Mouse (Mus musculus) heart, embryonic 12.5 days (tissue): ENCODE results near the gene Trp53. TPM values are rescaled to one million over a fixed set of nuclear protein-coding genes. Genes with fewer than 3 reads are reported as not detected.

ENCODE experiments used
- ATAC-seq: fragments of 200-750 bp; cut with Nextera tagmentation; 2 replicates; pipeline ENCODE4 v1.8.0; 2017; ENCODE audit warnings: moderate TSS enrichment, moderate library complexity; ENCODE audit not compliant: insufficient number of reproducible peaks, low FRiP score
- H3K27ac ChIP-seq: fragments of 300-500 bp; sonication (generic); 2 replicates; pipeline ENCODE4 v1.5.1; 2016; ENCODE audit warnings: mild to moderate bottlenecking, moderate library complexity; ENCODE audit not compliant: poor library complexity, severe bottlenecking
- H3K27me3 ChIP-seq: fragments of 300-500 bp; sonication (generic); replicated peaks from 2 replicates; pipeline ENCODE4 v1.6.1; 2016; ENCODE audit warnings: mild to moderate bottlenecking, moderate library complexity
- H3K36me3 ChIP-seq: fragments of 300-500 bp; sonication (generic); 2 replicates; pipeline ENCODE4 v1.6.1; 2016; ENCODE audit warnings: mild to moderate bottlenecking, moderate library complexity
- H3K4me1 ChIP-seq: fragments of 300-500 bp; sonication (generic); replicated peaks from 2 replicates; pipeline ENCODE4 v1.6.1; 2016; ENCODE audit warnings: mild to moderate bottlenecking
- H3K4me2 ChIP-seq: fragments of 300-500 bp; sonication (generic); 2 replicates; pipeline ENCODE4 v1.6.1; 2016; ENCODE audit warnings: mild to moderate bottlenecking, moderate library complexity
- H3K4me3 ChIP-seq: fragments of 300-500 bp; sonication (generic); 2 replicates; pipeline ENCODE4 v1.5.1; 2016; ENCODE audit warnings: mild to moderate bottlenecking
- H3K9ac ChIP-seq: fragments of 300-500 bp; sonication (generic); 2 replicates; pipeline ENCODE4 v1.6.1; 2016; ENCODE audit warnings: mild to moderate bottlenecking, moderate library complexity
- H3K9me3 ChIP-seq: fragments of 300-500 bp; sonication (generic); replicated peaks from 2 replicates; pipeline ENCODE4 v1.6.1; 2016; ENCODE audit warnings: mild to moderate bottlenecking, moderate library complexity
- WGBS: fragments of 180-500 bp; shearing (Covaris S2); methylation state at CpG from one replicate; pipeline ENCODE4 v1.1.7; 2016; 5-methylcytosine and 5-hydroxymethylcytosine counted together
- polyA plus RNA-seq: library from polyadenylated mRNA; unstranded; fragments of >200 nt; fragmentation: Nextera tagmentation; extraction: Ambion mirVana; gene quantifications from 2 replicates; pipeline ENCODE4 v1.2.1, GENCODE M21; 2016

Gene Trp53
- polyA plus RNA-seq, 1 experiment from 2014 or later, result 76.0 TPM

GRCm38 (mm10) chr11:69563373-69563772 lies 16.8 kb upstream of the Trp53 start:
- no peak overlapping the region; the same call in 1 of the 2 replicates for H3K27ac ChIP-seq
- no peak overlapping the region for H3K9ac ChIP-seq
- H3K9me3 ChIP-seq, result no peaks in the 10 kb centered on the region
- no peaks in the 10 kb centered on the region for H3K27me3 ChIP-seq
- no peak for ATAC-seq
- no peak overlapping the region for H3K4me3 ChIP-seq
- peaks cover 56% of the 10 kb centered on the region for H3K4me1 ChIP-seq
- peaks cover 34% of the 10 kb centered on the region for H3K36me3 ChIP-seq
- peak overlapping the region; percentile 18; the same call in 1 of the 2 replicates for H3K4me2 ChIP-seq
- 46% methylated on average over 13 of the region's 13 CpGs for WGBS

- H3K4me3 ChIP-seq, result no peak overlapping the region
- H3K36me3 ChIP-seq, result peaks cover 34% of the 10 kb centered on the region
- peaks cover 45% of the 10 kb centered on the region for H3K4me1 ChIP-seq
- H3K27ac ChIP-seq, result no peak overlapping the region
- no peak for ATAC-seq
- WGBS, result 67% methylated on average over 3 of the region's 3 CpGs
- no peak overlapping the region for H3K9ac ChIP-seq
- H3K27me3 ChIP-seq, result no peaks in the 10 kb centered on the region
- H3K4me2 ChIP-seq, result no peak overlapping the region
- H3K9me3 ChIP-seq, result no peaks in the 10 kb centered on the region
These were observed 15.8 kb upstream of the Trp53 start for GRCm38 (mm10) chr11:69564391-69564790.

DNA sequence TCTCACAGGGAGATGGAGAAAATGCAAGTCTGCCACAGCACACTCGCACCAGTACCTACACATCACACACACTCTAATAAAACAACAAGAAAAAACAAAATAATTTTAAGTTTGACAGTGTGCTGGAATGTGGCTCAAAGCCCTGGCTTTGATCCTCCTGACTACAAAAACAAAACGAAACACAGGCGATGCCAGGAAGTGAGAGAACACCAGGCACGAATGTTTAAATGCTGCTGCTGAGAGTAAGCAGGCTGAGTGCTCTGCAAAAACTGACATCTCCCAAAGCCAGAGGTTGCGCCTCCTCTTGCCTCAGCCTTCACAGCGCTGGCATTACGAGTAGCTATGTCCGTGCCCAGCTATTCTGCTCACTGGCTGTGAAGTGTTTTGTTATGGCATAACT lies 15.0 kb upstream of the Trp53 start:
- peaks cover 42% of the 10 kb centered on the region for H3K4me1 ChIP-seq
- 72% methylated on average over 8 of the region's 8 CpGs for WGBS
- H3K36me3 ChIP-seq, result peaks cover 40% of the 10 kb centered on the region
- no peak overlapping the region for H3K4me2 ChIP-seq
- no peak for ATAC-seq
- no peak overlapping the region for H3K4me3 ChIP-seq
- no peak overlapping the region for H3K9ac ChIP-seq
- H3K9me3 ChIP-seq, result no peaks in the 10 kb centered on the region
- no peak overlapping the region for H3K27ac ChIP-seq
- no peaks in the 10 kb centered on the region for H3K27me3 ChIP-seq

DNA sequence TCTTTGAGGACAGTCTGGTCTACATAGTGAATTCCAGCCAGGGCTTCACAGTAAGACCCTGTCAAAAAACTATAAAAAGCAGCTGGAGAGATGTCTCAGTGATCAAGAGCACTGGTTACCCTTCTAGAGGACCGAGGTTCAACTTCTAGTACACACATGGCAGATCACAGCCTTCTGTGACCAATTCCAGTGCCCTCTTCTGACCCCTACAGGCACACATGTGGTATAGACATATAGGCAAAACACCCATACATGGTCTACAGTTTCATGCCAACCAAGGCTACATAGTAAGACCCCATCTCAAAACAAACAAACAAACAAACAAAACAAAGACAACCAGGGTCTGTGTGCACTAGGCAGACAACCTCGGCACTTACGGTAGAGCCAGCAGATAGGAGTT lies 4.9 kb upstream of the Trp53 start:
- H3K36me3 ChIP-seq, result peaks cover 45% of the 10 kb centered on the region

GRCm38 (mm10) chr11:69576307-69576706 lies 3.9 kb upstream of the Trp53 start:
- Histone ChIP-seq H3K4me3 (no peak overlapping the region), H3K9me3 (no peaks in the 10 kb centered on the region), H3K9ac (no peak overlapping the region), H3K27ac (no peak overlapping the region), H3K27me3 (no peaks in the 10 kb centered on the region), H3K36me3 (peaks cover 34% of the 10 kb centered on the region), H3K4me1 (peaks cover 24% of the 10 kb centered on the region), H3K4me2 (no peak overlapping the region)
- no peak for ATAC-seq
- 62% methylated on average over 5 of the region's 5 CpGs for WGBS

More for the DNA sequence above, 4.9 kb upstream of the Trp53 start:
- H3K4me2 ChIP-seq, result no peak overlapping the region
- H3K4me1 ChIP-seq, result peaks cover 24% of the 10 kb centered on the region
- H3K4me3 ChIP-seq, result no peak overlapping the region
- H3K27me3 ChIP-seq, result no peaks in the 10 kb centered on the region
- H3K27ac ChIP-seq, result no peak overlapping the region
- no peak for ATAC-seq
- no peak overlapping the region for H3K9ac ChIP-seq
- 57% methylated on average over 3 of the region's 3 CpGs for WGBS
- H3K9me3 ChIP-seq, result no peaks in the 10 kb centered on the region

- peak overlapping the region; percentile 92 for H3K4me3 ChIP-seq
- H3K27me3 ChIP-seq, result no peaks in the 10 kb centered on the region
- peak overlapping the region; percentile 92 for H3K4me2 ChIP-seq
- WGBS, result 8% methylated on average over 15 of the region's 15 CpGs
- peak overlapping the region; percentile 86 for H3K9ac ChIP-seq
- H3K9me3 ChIP-seq, result no peaks in the 10 kb centered on the region
- H3K4me1 ChIP-seq, result peaks cover 34% of the 10 kb centered on the region
- H3K27ac ChIP-seq, result no peak overlapping the region
- no peak for ATAC-seq
- peaks cover 21% of the 10 kb centered on the region; the same call in 1 of the 2 replicates for H3K36me3 ChIP-seq
These were observed 1.9 kb upstream of the Trp53 start for GRCm38 (mm10) chr11:69578301-69578700.

- H3K27ac ChIP-seq, result peak overlapping the region; percentile 95
- 1% methylated on average over 39 of the region's 39 CpGs for WGBS
- H3K4me3 ChIP-seq, result peak overlapping the region; percentile 92
- H3K36me3 ChIP-seq, result peaks cover 16% of the 10 kb centered on the region
- peak; percentile 84 for ATAC-seq
- H3K27me3 ChIP-seq, result no peaks in the 10 kb centered on the region
- H3K9me3 ChIP-seq, result no peaks in the 10 kb centered on the region
- H3K9ac ChIP-seq, result peak overlapping the region; percentile 95
- H3K4me2 ChIP-seq, result peak overlapping the region; percentile 92
- H3K4me1 ChIP-seq, result peaks cover 34% of the 10 kb centered on the region
These were observed 786 bp upstream of the Trp53 start for GRCm38 (mm10) chr11:69579128-69580017.

GRCm38 (mm10) chr11:69580572-69581146 lies 500 bp downstream of the Trp53 start:
- peaks cover 8% of the 10 kb centered on the region for H3K36me3 ChIP-seq
- WGBS, result under 1% methylated on average over 25 of the region's 25 CpGs
- H3K27ac ChIP-seq, result peak overlapping the region; percentile 95
- no peaks in the 10 kb centered on the region for H3K27me3 ChIP-seq
- peak overlapping the region; percentile 92 for H3K4me3 ChIP-seq
- peak overlapping the region; percentile 95 for H3K9ac ChIP-seq
- H3K9me3 ChIP-seq, result no peaks in the 10 kb centered on the region
- ATAC-seq, result no peak
- H3K4me2 ChIP-seq, result peak overlapping the region; percentile 92
- H3K4me1 ChIP-seq, result peaks cover 39% of the 10 kb centered on the region

DNA sequence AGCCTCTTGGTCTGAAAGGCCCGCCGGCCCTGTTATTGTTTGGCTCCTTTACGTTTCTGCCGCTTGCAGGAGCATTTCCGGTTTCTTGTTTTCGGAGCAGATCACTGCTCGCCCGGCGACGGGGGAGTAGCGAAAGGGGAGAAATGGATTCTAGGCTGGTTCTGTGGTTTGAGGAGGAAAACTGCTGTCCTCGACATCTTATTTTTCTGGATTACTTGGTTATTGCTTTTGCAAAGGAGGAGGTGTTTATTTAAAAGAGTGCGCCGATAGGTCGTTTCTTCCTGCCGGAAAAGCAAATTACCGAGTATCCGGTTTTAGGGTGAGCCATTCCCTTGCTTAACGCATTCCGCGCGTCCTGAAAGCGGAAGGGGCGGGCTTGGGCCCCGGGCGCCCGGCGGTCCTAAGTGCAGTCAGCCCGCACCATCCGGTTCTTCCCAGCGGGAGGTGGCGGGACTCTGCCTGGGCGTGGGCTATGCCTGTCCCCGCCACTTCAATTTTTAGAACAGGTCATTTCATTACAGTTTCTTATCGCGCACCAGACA lies 1.1 kb downstream of the Trp53 start:
- H3K27me3 ChIP-seq, result no peaks in the 10 kb centered on the region
- H3K4me2 ChIP-seq, result peak overlapping the region; percentile 92
- peak overlapping the region; percentile 95 for H3K9ac ChIP-seq
- H3K27ac ChIP-seq, result peak overlapping the region; percentile 95
- peaks cover 6% of the 10 kb centered on the region for H3K36me3 ChIP-seq
- peak; percentile 88 for ATAC-seq
- H3K4me3 ChIP-seq, result peak overlapping the region; percentile 92
- H3K9me3 ChIP-seq, result no peaks in the 10 kb centered on the region
- H3K4me1 ChIP-seq, result peaks cover 44% of the 10 kb centered on the region
- under 1% methylated on average over 36 of the region's 36 CpGs for WGBS

DNA sequence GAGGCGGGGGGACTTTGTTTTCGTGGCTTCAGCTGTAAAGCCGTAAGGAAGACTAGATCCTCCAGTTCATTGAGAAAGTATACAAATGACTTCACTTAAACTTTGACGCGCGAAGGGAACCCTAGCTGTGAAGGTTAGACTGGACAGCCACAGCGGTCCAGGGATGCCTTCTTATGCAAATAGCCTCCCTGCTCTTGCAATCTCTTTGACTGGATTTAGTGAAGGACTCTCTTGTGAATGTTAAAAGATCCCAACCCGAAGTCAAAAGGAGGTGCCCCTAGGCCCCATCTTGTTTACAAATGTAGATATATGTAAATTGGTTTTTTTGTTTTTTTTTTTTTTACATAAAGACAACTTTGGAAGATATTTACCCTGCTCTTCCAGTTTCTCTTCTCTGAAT lies 1.7 kb downstream of the Trp53 start:
- peaks cover 44% of the 10 kb centered on the region for H3K4me1 ChIP-seq
- peak overlapping the region; percentile 95 for H3K9ac ChIP-seq
- WGBS, result 1% methylated on average over 8 of the region's 8 CpGs
- no peak for ATAC-seq
- no peaks in the 10 kb centered on the region for H3K9me3 ChIP-seq
- H3K4me3 ChIP-seq, result peak overlapping the region; percentile 92
- peak overlapping the region; percentile 92 for H3K4me2 ChIP-seq
- H3K36me3 ChIP-seq, result peaks cover 7% of the 10 kb centered on the region
- no peaks in the 10 kb centered on the region for H3K27me3 ChIP-seq
- peak overlapping the region; percentile 95 for H3K27ac ChIP-seq

- Histone ChIP-seq H3K36me3 (peaks cover 12% of the 10 kb centered on the region), H3K27me3 (no peaks in the 10 kb centered on the region), H3K27ac (no peak overlapping the region; the same call in 1 of the 2 replicates), H3K4me1 (peaks cover 39% of the 10 kb centered on the region), H3K4me2 (peak overlapping the region; percentile 92), H3K9me3 (no peaks in the 10 kb centered on the region), H3K9ac (peak overlapping the region; percentile 63), H3K4me3 (peak overlapping the region; percentile 92)
- ATAC-seq, result no peak
- WGBS, result 58% methylated on average over 9 of the region's 9 CpGs
These were observed 2.2 kb downstream of the Trp53 start for GRCm38 (mm10) chr11:69582230-69582805.
